Mouse (Mus musculus) MEL (cell line): Measurements from ENCODE around the gene Ndufaf7. TPM values are rescaled to one million over a fixed set of nuclear protein-coding genes. Genes with fewer than 3 reads are reported as not detected.

Experiments used
- DNase-seq: peaks from one replicate; pipeline ENCODE4 v3.0.0; 2011; ENCODE audit warnings: low read depth, low spot score
- H3K27ac ChIP-seq: 2 replicates; pipeline ENCODE4 v1.5.1; 2012; ENCODE audit warnings: low read depth, mild to moderate bottlenecking, control low read depth, low read length, moderate library complexity; ENCODE audit not compliant: control insufficient read depth
- H3K27me3 ChIP-seq, 2 experiments: fragments of 150-350 bp in 1 of 2; sonication (generic) in 1 of 2; 2 replicates each; pipeline ENCODE4 v1.6.1; 2012; ENCODE audit warnings: low read length in 2 of 2, mild to moderate bottlenecking in 2 of 2, improper control_type of control experiment in 1 of 2, moderate library complexity in 1 of 2; ENCODE audit not compliant: insufficient read depth in 2 of 2, control insufficient read depth in 1 of 2
- H3K36me3 ChIP-seq, 2 experiments: 2 replicates each; pipeline ENCODE4 v1.6.1; 2012 to 2014; ENCODE audit warnings: low read length in 2 of 2, improper control_type of control experiment in 1 of 2, inconsistent platforms in 1 of 2, mild to moderate bottlenecking in 1 of 2; ENCODE audit not compliant: insufficient read depth in 2 of 2, control insufficient read depth in 1 of 2
- H3K4me1 ChIP-seq, 2 experiments: fragments of 150-350 bp in 1 of 2; sonication (generic) in 1 of 2; 2 replicates each; pipeline ENCODE4 v1.6.1; 2012; ENCODE audit warnings: low read length in 2 of 2, improper control_type of control experiment in 1 of 2, mild to moderate bottlenecking in 1 of 2; ENCODE audit not compliant: insufficient read depth in 2 of 2, control insufficient read depth in 1 of 2
- H3K4me3 ChIP-seq, 2 experiments: fragments of 150-350 bp in 1 of 2; sonication (generic) in 1 of 2; 2 replicates each; pipeline ENCODE4 v1.5.1; 2012; ENCODE audit warnings: low read depth in 2 of 2, low read length in 2 of 2, mild to moderate bottlenecking in 2 of 2, moderate library complexity in 2 of 2, control low read depth in 1 of 2, improper control_type of control experiment in 1 of 2; ENCODE audit not compliant: control insufficient read depth in 1 of 2, insufficient read depth in 1 of 2
- H3K79me2 ChIP-seq: 2 replicates; pipeline ENCODE4 v1.6.1; 2012; ENCODE audit warnings: mild to moderate bottlenecking, low read length, moderate library complexity; ENCODE audit not compliant: control insufficient read depth, poor library complexity, insufficient read depth
- H3K9ac ChIP-seq: 2 replicates; pipeline ENCODE4 v1.6.1; 2012; ENCODE audit warnings: low read depth, mild to moderate bottlenecking, control low read depth, low read length, moderate library complexity; ENCODE audit not compliant: control insufficient read depth, poor library complexity, severe bottlenecking
- H3K9me3 ChIP-seq: fragments of 150-350 bp; sonication (generic); replicated peaks from 2 replicates; pipeline ENCODE4 v1.6.1; 2012; ENCODE audit warnings: mild to moderate bottlenecking, low read length, improper control_type of control experiment, moderate library complexity; ENCODE audit not compliant: insufficient read depth
- CHD1 ChIP-seq: IDR thresholded peaks from 2 replicates; pipeline ENCODE4 v1.6.1; 2012; ENCODE audit warnings: low read depth, mild to moderate bottlenecking, inconsistent platforms, low read length, improper control_type of control experiment
- CTCF ChIP-seq, 3 experiments: IDR thresholded peaks in 2 of 3; conservative IDR thresholded peaks in 1 of 3; 2 replicates each; pipeline ENCODE4 v1.5.1; 2011 to 2012; ENCODE audit warnings: low read length in 3 of 3, low read depth in 2 of 3, mild to moderate bottlenecking in 2 of 3, improper control_type of control experiment in 1 of 3, inconsistent platforms in 1 of 3, mixed read lengths in 1 of 3, moderate library complexity in 1 of 3; ENCODE audit not compliant: control insufficient read depth in 1 of 3, insufficient read depth in 1 of 3, poor library complexity in 1 of 3, severe bottlenecking in 1 of 3
- ELF1 ChIP-seq: IDR thresholded peaks from 2 replicates; pipeline ENCODE4 v1.6.1; 2014; ENCODE audit warnings: low read depth, mild to moderate bottlenecking, inconsistent platforms, low read length, improper control_type of control experiment, moderate library complexity
- EP300 ChIP-seq, 2 experiments: IDR thresholded peaks; 2 replicates each; pipeline ENCODE4 v1.6.1; 2011; ENCODE audit warnings: improper control_type of control experiment in 2 of 2, low read length in 2 of 2, low read depth in 1 of 2, mild to moderate bottlenecking in 1 of 2
- ETS1 ChIP-seq: IDR thresholded peaks from 2 replicates; pipeline ENCODE4 v1.6.1; 2012; ENCODE audit warnings: low read depth, mild to moderate bottlenecking, inconsistent platforms, low read length, improper control_type of control experiment, moderate library complexity
- GABPA ChIP-seq: IDR thresholded peaks from 2 replicates; pipeline ENCODE4 v1.6.1; 2012; ENCODE audit warnings: low read depth, mild to moderate bottlenecking, inconsistent platforms, low read length, improper control_type of control experiment, moderate library complexity
- HCFC1 ChIP-seq: IDR thresholded peaks from 2 replicates; pipeline ENCODE4 v1.6.1; 2012; ENCODE audit warnings: low read depth, mild to moderate bottlenecking, inconsistent platforms, low read length, improper control_type of control experiment, moderate library complexity
- JUND ChIP-seq: IDR thresholded peaks from 2 replicates; pipeline ENCODE4 v1.6.1; 2011; ENCODE audit warnings: low read depth, mild to moderate bottlenecking, improper control_type of control experiment, low read length
- MXI1 ChIP-seq: IDR thresholded peaks from 2 replicates; pipeline ENCODE4 v1.6.1; 2011; ENCODE audit warnings: mild to moderate bottlenecking, low read depth, low read length, improper control_type of control experiment
- MYB ChIP-seq: IDR thresholded peaks from 2 replicates; pipeline ENCODE4 v1.6.1; 2011; ENCODE audit warnings: mild to moderate bottlenecking, low read depth, low read length, improper control_type of control experiment
- MYC ChIP-seq: IDR thresholded peaks from 2 replicates; pipeline ENCODE4 v1.6.1; 2011; ENCODE audit warnings: low read depth, mild to moderate bottlenecking, low read length, improper control_type of control experiment, moderate library complexity
- NRF1 ChIP-seq: IDR thresholded peaks from 2 replicates; pipeline ENCODE4 v1.6.1; 2014; ENCODE audit warnings: low read depth, mild to moderate bottlenecking, inconsistent platforms, low read length, improper control_type of control experiment, moderate library complexity; ENCODE audit not compliant: poor library complexity, insufficient read depth, severe bottlenecking
- POLR2AphosphoS5 ChIP-seq: IDR thresholded peaks from 2 replicates; pipeline ENCODE4 v1.6.1; 2012; ENCODE audit warnings: low read depth, borderline replicate concordance, mild to moderate bottlenecking, inconsistent platforms, low read length, moderate library complexity, mixed read lengths
- RAD21 ChIP-seq: IDR thresholded peaks from 2 replicates; pipeline ENCODE4 v1.6.1; 2011; ENCODE audit warnings: mild to moderate bottlenecking, low read depth, low read length, improper control_type of control experiment
- RCOR1 ChIP-seq: IDR thresholded peaks from 2 replicates; pipeline ENCODE4 v1.6.1; 2012; ENCODE audit warnings: low read depth, mild to moderate bottlenecking, inconsistent platforms, low read length, improper control_type of control experiment
- TAL1 ChIP-seq: IDR thresholded peaks from 2 replicates; pipeline ENCODE4 v1.6.1; 2012; ENCODE audit warnings: mild to moderate bottlenecking, inconsistent platforms, low read length, moderate library complexity, mixed read lengths
- TBP ChIP-seq: IDR thresholded peaks from 2 replicates; pipeline ENCODE4 v1.8.0; 2011; ENCODE audit warnings: low read depth, low read length, improper control_type of control experiment
- UBTF ChIP-seq: IDR thresholded peaks from 2 replicates; pipeline ENCODE4 v1.6.1; 2012; ENCODE audit warnings: low read depth, mild to moderate bottlenecking, inconsistent platforms, low read length, improper control_type of control experiment, moderate library complexity, borderline replicate concordance; ENCODE audit not compliant: insufficient read depth
- ZC3H11A ChIP-seq: IDR thresholded peaks from 2 replicates; pipeline ENCODE4 v1.6.1; 2012; ENCODE audit warnings: low read depth, mild to moderate bottlenecking, inconsistent platforms, low read length, improper control_type of control experiment
- ZKSCAN1 ChIP-seq: IDR thresholded peaks from 2 replicates; pipeline ENCODE4 v1.6.1; 2012; ENCODE audit warnings: low read depth, mild to moderate bottlenecking, inconsistent platforms, low read length, improper control_type of control experiment, moderate library complexity
- ZNF384 ChIP-seq: IDR thresholded peaks from 2 replicates; pipeline ENCODE4 v1.6.1; 2012; ENCODE audit warnings: low read depth, mild to moderate bottlenecking, inconsistent platforms, low read length, improper control_type of control experiment
- polyA plus RNA-seq, 2 experiments: library from polyadenylated mRNA; stranded (reverse) in 1 of 2; unstranded in 1 of 2; fragments of >175 nt in 1 of 2; fragments of >200 nt in 1 of 2; gene quantifications; 2 replicates each; pipeline versions ENCODE4 v1.2.1 to v1.2.4; 2012; ENCODE audit warnings: low replicate concordance in 2 of 2, low read depth in 1 of 2; ENCODE audit not compliant: insufficient read length in 2 of 2, insufficient read depth in 1 of 2, missing spikeins in 1 of 2
- total RNA-seq: library from RNA; depleted of rRNA; stranded (reverse); fragments of 300-350 nt; gene quantifications from 2 replicates; pipeline ENCODE4 v1.2.3, GENCODE M21; 2012

Ndufaf7 gene
- total and polyA plus RNA-seq, 3 experiments, result 22.6 to 29.3 TPM; not detected in 1

- Histone ChIP-seq H3K79me2 (no peaks in the 10 kb centered on the region), H3K4me3 (no peak overlapping the region), H3K36me3 (no peaks in the 10 kb centered on the region), H3K9ac (no peak overlapping the region), H3K9me3 (no peaks in the 10 kb centered on the region), H3K27me3 (no peaks in the 10 kb centered on the region), H3K27ac (no peak overlapping the region), H3K4me1 (no peaks in the 10 kb centered on the region)
- TF ChIP-seq NRF1, result no peak
- TF ChIP-seq HCFC1, result no peak
- no peak for TF ChIP-seq ETS1
- TF ChIP-seq ELF1, result no peak
- no peak for TF ChIP-seq CHD1
- TF ChIP-seq MYC, result no peak
- TF ChIP-seq ZC3H11A, result no peak
- TF ChIP-seq POLR2AphosphoS5, result no peak
- TF ChIP-seq TBP, result no peak
- TF ChIP-seq RCOR1, result no peak
- TF ChIP-seq ZKSCAN1, result no peak
- no peak for TF ChIP-seq JUND
- no peak for DNase-seq
Observed at GRCm38 (mm10) chr17:78964387-78964786, 27.5 kb downstream of the Ndufaf7 start.

GRCm38 (mm10) chr17:78966092-78966883 lies 29.4 kb downstream of the Ndufaf7 start:
- no peaks in the 10 kb centered on the region for H3K36me3 ChIP-seq
- no peaks in the 10 kb centered on the region for H3K9me3 ChIP-seq
- DNase-seq, result no peak
- H3K27ac ChIP-seq, result no peak overlapping the region
- no peak for TF ChIP-seq JUND
- no peak for TF ChIP-seq ZC3H11A
- no peak for TF ChIP-seq ZNF384
- TF ChIP-seq MYB, result no peak
- no peak for TF ChIP-seq RAD21
- TF ChIP-seq MXI1, result no peak
- no peak for TF ChIP-seq GABPA
- TF ChIP-seq UBTF, result no peak
- no peak for TF ChIP-seq CTCF (IDR thresholded peaks at IDR 0.05 in 2 of 3, conservative IDR thresholded peaks at IDR 0.05 in 1 of 3; ENCODE audit: control insufficient read depth in 1 of 3, insufficient read depth in 1 of 3, low read depth in 2 of 3, low read length in 3 of 3, poor library complexity in 1 of 3, severe bottlenecking in 1 of 3)
- TF ChIP-seq TAL1, result no peak
- TF ChIP-seq HCFC1, result no peak
- TF ChIP-seq NRF1, result no peak
- TF ChIP-seq EP300 (IDR thresholded peaks at IDR 0.05; ENCODE audit: low read depth in 1 of 2, low read length in 2 of 2), result no peak
- no peak for TF ChIP-seq RCOR1
- TF ChIP-seq, all 39 proteins: peak for 0
- Histone ChIP-seq H3K27me3 (no peaks in the 10 kb centered on the region), H3K9ac (no peak overlapping the region), H3K4me3 (no peak overlapping the region), H3K4me1 (no peaks in the 10 kb centered on the region), H3K79me2 (no peaks in the 10 kb centered on the region)
